8 mouse cellular contexts compared by ENCODE assay signal in the genomic region with DNA sequence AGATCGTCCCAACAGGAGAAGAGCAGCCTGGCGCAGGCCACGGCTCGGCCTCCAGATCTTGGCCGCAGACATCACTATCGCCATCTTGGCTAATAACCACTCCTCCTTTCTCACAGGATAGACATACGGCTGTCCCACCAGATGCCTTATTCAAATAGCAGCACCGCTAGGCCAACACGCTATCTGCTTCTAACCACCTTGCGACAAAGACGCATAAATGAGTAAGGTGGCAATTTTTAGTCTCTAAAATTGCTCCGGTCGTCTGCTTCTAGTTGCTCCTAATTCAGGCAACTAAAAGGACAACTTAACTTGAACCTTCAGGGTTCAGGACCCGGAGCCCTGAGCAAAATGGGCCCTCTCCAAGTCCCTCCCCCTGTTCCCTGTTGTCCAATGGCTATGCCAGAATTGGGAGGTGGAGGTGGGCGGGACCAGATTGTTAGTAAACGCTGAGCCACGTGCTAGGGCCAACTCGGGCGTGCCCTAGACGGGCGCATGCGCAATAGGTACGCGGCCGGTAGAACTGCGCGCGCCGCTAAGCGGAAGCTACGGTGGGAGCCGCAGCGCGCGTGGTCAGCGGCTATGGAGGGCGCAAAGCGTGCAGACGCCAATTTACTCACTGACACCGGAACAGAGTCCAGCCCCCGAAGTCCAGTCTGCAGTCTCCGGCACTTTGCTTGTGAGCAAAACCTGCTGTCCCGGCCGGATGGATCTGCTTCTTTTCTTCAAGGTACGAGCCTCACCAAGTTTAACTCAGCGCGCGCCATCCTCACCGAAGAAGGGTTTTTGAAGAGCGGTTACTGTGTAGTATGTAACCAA. TPM values are rescaled to one million over a fixed set of nuclear protein-coding genes. Genes with fewer than 3 reads are reported as not detected.
DNase-seq lines count a peak whose midpoint lies in the region; ATAC-seq lines count a peak whose summit lies in the region.

A gene (minus strand): TSS at position 325 of the 816 bp plus-strand sequence.
A gene (plus strand): TSS at position 508 of the 816 bp plus-strand sequence.

- H3K9me3 ChIP-seq in hindbrain, embryonic 15.5 days, result no peaks in the 10 kb centered on the region

- H3K4me2 ChIP-seq in hindbrain, embryonic 15.5 days, result peak within 1 kb of the TSS; percentile 67

- no peaks in the 10 kb centered on the region for H3K36me3 ChIP-seq in hindbrain, embryonic 15.5 days

- under 1% methylated on average over 50 of the region's 50 CpGs for WGBS in hindbrain, embryonic 15.5 days

- peak; percentile 99 for DNase-seq in T-cell, adult 2 months (ENCODE audit: low spot score)
- DNase-seq in cerebellum, postnatal 36 days, result peak; percentile 99 to 100
- peak; percentile 99 to 100 for DNase-seq in frontal cortex, postnatal 36 days (ENCODE audit: low spot score in 2 of 2)
- peak; percentile 99 for DNase-seq in left cerebral cortex, adult 11 months (ENCODE audit: low spot score)
- peak; percentile 99 for DNase-seq in lung, postnatal 4 days
- peak; percentile 100 for DNase-seq in retina, postnatal 7 days (ENCODE audit: low read depth, low spot score)
- peak; percentile 92 for DNase-seq in urinary bladder, adult 2 months (ENCODE audit: low spot score)

- peaks cover 33% of the 10 kb centered on the region for H3K4me1 ChIP-seq in hindbrain, embryonic 15.5 days (replicated peaks)

- peak within 1 kb of the TSS; percentile 69 for H3K4me3 ChIP-seq in hindbrain, embryonic 15.5 days

- no peaks in the 10 kb centered on the region for H3K27me3 ChIP-seq in hindbrain, embryonic 15.5 days

- peak; percentile 98 for ATAC-seq in hindbrain, embryonic 15.5 days (ENCODE audit: low FRiP score, low read depth)

- peak within 1 kb of the TSS; percentile 71 for H3K9ac ChIP-seq in hindbrain, embryonic 15.5 days

- H3K27ac ChIP-seq in hindbrain, embryonic 15.5 days (replicated peaks), result peak within 1 kb of the TSS; percentile 84

RNA-seq across cellular contexts. Expression of the first gene that starts in this region (rescaled TPM):
- 43.6 and 44.9 TPM in 2 replicates for polyA plus RNA-seq in hindbrain, embryonic 15.5 days (2015; fragmentation: Nextera tagmentation; extraction: Ambion mirVana)
- polyA plus RNA-seq in urinary bladder, adult 2 months (2012; rRNA removed), result 90.1 and 102 TPM in 2 replicates

RNA-seq across cellular contexts. Expression of the second gene that starts in this region (rescaled TPM):
- 39.3 and 41.8 TPM in 2 replicates for polyA plus RNA-seq in hindbrain, embryonic 15.5 days (2015; fragmentation: Nextera tagmentation; extraction: Ambion mirVana)
- polyA plus RNA-seq in urinary bladder, adult 2 months (2012; rRNA removed), result 50.4 and 64.6 TPM in 2 replicates

Comparison
In these comparisons a context has a peak if more than half of its experiments do, and no peak if none do; other contexts are left out.
1. Peak in every context shown above with its lines: DNase-seq, ATAC-seq, H3K4me3 ChIP-seq and H3K27ac ChIP-seq.